Mouse (Mus musculus) embryonic facial prominence, embryonic 11.5 days (tissue): ENCODE results near the gene Cd320. TPM values are rescaled to one million over a fixed set of nuclear protein-coding genes. Genes with fewer than 3 reads are reported as not detected.
"Not testable (repeated sequence)": the region's sequence is repeated elsewhere in the genome, so short reads cannot be mapped to it uniquely, and the experiment has no call there.

Source experiments
- ATAC-seq: fragments of 200-750 bp; cut with Nextera tagmentation; replicated peaks from 2 replicates; pipeline ENCODE4 v1.8.0; 2017; ENCODE audit warnings: low read depth; ENCODE audit not compliant: insufficient number of reproducible peaks, low FRiP score, low TSS enrichment
- DNase-seq: peaks from one replicate; pipeline ENCODE4 v3.0.0-alpha.2; 2015; ENCODE audit warnings: low spot score
- H3K27ac ChIP-seq: fragments of 300-500 bp; sonication (generic); replicated peaks from 2 replicates; pipeline ENCODE4 v1.5.1; 2014; ENCODE audit warnings: mild to moderate bottlenecking, low read depth, low read length, control low read depth
- H3K27me3 ChIP-seq: fragments of 300-500 bp; sonication (generic); 2 replicates; pipeline ENCODE4 v1.6.1; 2014; ENCODE audit warnings: mild to moderate bottlenecking, low read length, moderate library complexity, mixed read lengths; ENCODE audit not compliant: control insufficient read depth, insufficient read depth
- H3K36me3 ChIP-seq: fragments of 300-500 bp; sonication (generic); replicated peaks from 2 replicates; pipeline ENCODE4 v1.6.1; 2014; ENCODE audit warnings: low read depth, mild to moderate bottlenecking, low read length, moderate library complexity, mixed read lengths; ENCODE audit not compliant: control insufficient read depth, insufficient read depth
- H3K4me1 ChIP-seq: fragments of 300-500 bp; sonication (generic); 2 replicates; pipeline ENCODE4 v1.6.1; 2014; ENCODE audit warnings: low read length, mixed read lengths; ENCODE audit not compliant: control insufficient read depth, insufficient read depth
- H3K4me2 ChIP-seq: fragments of 300-500 bp; sonication (generic); 2 replicates; pipeline ENCODE4 v1.6.1; 2014; ENCODE audit warnings: low read depth, mild to moderate bottlenecking, control low read depth, low read length, moderate library complexity
- H3K4me3 ChIP-seq: fragments of 300-500 bp; sonication (generic); 2 replicates; pipeline ENCODE4 v1.5.1; 2014; ENCODE audit warnings: low read depth, low read length, control low read depth
- H3K9ac ChIP-seq: fragments of 300-500 bp; sonication (generic); replicated peaks from 2 replicates; pipeline ENCODE4 v1.6.1; 2014; ENCODE audit warnings: mild to moderate bottlenecking, control low read depth, low read length
- H3K9me3 ChIP-seq: fragments of 300-500 bp; sonication (generic); replicated peaks from 2 replicates; pipeline ENCODE4 v1.6.1; 2016; ENCODE audit warnings: mild to moderate bottlenecking, low read length, inconsistent platforms, mixed read lengths; ENCODE audit not compliant: control insufficient read depth
- WGBS: fragments of 180-500 bp; shearing (Covaris S2); extraction: QIAGEN DNeasy Blood & Tissue Kit; methylation state at CpG from one replicate; pipeline ENCODE4 v1.1.7; 2014; 5-methylcytosine and 5-hydroxymethylcytosine counted together
- microRNA-seq: library from miRNA; unstranded; fragments of <30 nt; microRNA quantifications from one replicate; pipeline ENCODE4, GENCODE M21; 2016; ENCODE audit warnings: borderline number of aligned reads
- polyA plus RNA-seq: library from polyadenylated mRNA; unstranded; fragments of >200 nt; fragmentation: Nextera tagmentation; extraction: Ambion mirVana; gene quantifications from 2 replicates; pipeline ENCODE4 v1.2.1, GENCODE M21; 2014

Gene Cd320
- polyA plus RNA-seq, 1 experiment from 2014 or later, result 76.2 TPM

GRCm38 (mm10) chr17:33891892-33892291, 49.0 kb downstream of the Cd320 start:
- not testable (repeated sequence) for ATAC-seq, H3K9me3 ChIP-seq, H3K27me3 ChIP-seq, H3K36me3 ChIP-seq, H3K27ac ChIP-seq, H3K4me1 ChIP-seq, DNase-seq, H3K4me3 ChIP-seq, H3K9ac ChIP-seq, H3K4me2 ChIP-seq
- 63% methylated on average over 6 of the region's 6 CpGs for WGBS

GRCm38 (mm10) chr17:33892429-33892828, 49.5 kb downstream of the Cd320 start:
- 19% methylated on average over 7 of the region's 7 CpGs for WGBS
- DNase-seq (no peak), ATAC-seq (no peak)
- H3K9ac ChIP-seq, result no peak overlapping the region
- no peaks in the 10 kb centered on the region for H3K36me3 ChIP-seq
- H3K4me2 ChIP-seq, result no peak overlapping the region
- no peaks in the 10 kb centered on the region for H3K27me3 ChIP-seq
- no peak overlapping the region for H3K27ac ChIP-seq
- no peaks in the 10 kb centered on the region for H3K9me3 ChIP-seq
- peaks cover 2% of the 10 kb centered on the region; the same call in 1 of the 2 replicates for H3K4me1 ChIP-seq
- no peak overlapping the region for H3K4me3 ChIP-seq

GRCm38 (mm10) chr17:33893011-33893410, 50.1 kb downstream of the Cd320 start:
- not testable (repeated sequence) for H3K9me3 ChIP-seq, H3K27ac ChIP-seq, ATAC-seq, H3K4me1 ChIP-seq, H3K27me3 ChIP-seq, H3K4me3 ChIP-seq, H3K4me2 ChIP-seq, H3K36me3 ChIP-seq, DNase-seq, H3K9ac ChIP-seq
- 75% methylated on average over 4 of the region's 4 CpGs for WGBS

- WGBS, result 43% methylated on average over 6 of the region's 6 CpGs
- Histone ChIP-seq H3K4me3 (no peak overlapping the region), H3K4me1 (no peaks in the 10 kb centered on the region), H3K4me2 (no peak overlapping the region), H3K9ac (no peak overlapping the region), H3K27ac (no peak overlapping the region), H3K36me3 (no peaks in the 10 kb centered on the region), H3K27me3 (no peaks in the 10 kb centered on the region), H3K9me3 (no peaks in the 10 kb centered on the region)
- DNase-seq, result peak; percentile 79
- ATAC-seq, result no peak
These were observed 54.4 kb downstream of the Cd320 start for GRCm38 (mm10) chr17:33897114-33897794.

GRCm38 (mm10) chr17:33898193-33898592, 55.3 kb downstream of the Cd320 start:
- not testable (repeated sequence) for DNase-seq, ATAC-seq, H3K27ac ChIP-seq, H3K4me1 ChIP-seq, H3K27me3 ChIP-seq, H3K36me3 ChIP-seq, H3K4me3 ChIP-seq, H3K9ac ChIP-seq, H3K9me3 ChIP-seq, H3K4me2 ChIP-seq
- 84% methylated on average over 4 of the region's 4 CpGs for WGBS

Small RNAs within 50 kb of the gene (microRNA-seq; reads per million reads assigned to microRNA genes)
- not detected for gene Gm27740

Other genes with a start within 250 kb of the Cd320 start
- 53.3 and 60.0 TPM in 2 replicates for gene Zfp414, start 214.0 kb upstream of the Cd320 start, polyA plus RNA-seq
- 0.32 and 0.61 TPM in 2 replicates for gene Pram1, start 205.0 kb upstream of the Cd320 start, polyA plus RNA-seq
- 613 and 725 TPM in 2 replicates for gene Hnrnpm, start 156.2 kb upstream of the Cd320 start, polyA plus RNA-seq
- gene March2, start 124.4 kb upstream of the Cd320 start, polyA plus RNA-seq, result 30.0 and 32.7 TPM in 2 replicates
- 255 and 273 TPM in 2 replicates for gene Rab11b, start 82.6 kb upstream of the Cd320 start, polyA plus RNA-seq
- 44.5 and 48.9 TPM in 2 replicates for gene Angptl4, start 61.3 kb upstream of the Cd320 start, polyA plus RNA-seq
- gene Kank3, start 32.6 kb upstream of the Cd320 start, polyA plus RNA-seq, result 18.2 and 25.1 TPM in 2 replicates
- gene Rps28, start 18.5 kb upstream of the Cd320 start, polyA plus RNA-seq, result 824 and 897 TPM in 2 replicates
- gene Ndufa7, start 18.5 kb upstream of the Cd320 start, polyA plus RNA-seq, result 392 and 414 TPM in 2 replicates
- not detected in 2 replicates for gene Gm7029, start 30.7 kb downstream of the Cd320 start, polyA plus RNA-seq
- gene Kifc1, start 47.6 kb downstream of the Cd320 start, polyA plus RNA-seq, result 9.4 and 13.4 TPM in 2 replicates
- gene Platr17, start 62.0 kb downstream of the Cd320 start, polyA plus RNA-seq, result 0.36 TPM in 2 replicates
- 55.0 and 59.9 TPM in 2 replicates for gene Daxx, start 66.3 kb downstream of the Cd320 start, polyA plus RNA-seq
- gene Tapbp, start 72.8 kb downstream of the Cd320 start, polyA plus RNA-seq, result 11.3 and 12.8 TPM in 2 replicates
- gene Zbtb22, start 72.8 kb downstream of the Cd320 start, polyA plus RNA-seq, result 7.3 and 8.4 TPM in 2 replicates
- gene Rgl2, start 86.5 kb downstream of the Cd320 start, polyA plus RNA-seq, result 26.0 and 26.3 TPM in 2 replicates
- 202 and 211 TPM in 2 replicates for gene Pfdn6, start 97.3 kb downstream of the Cd320 start, polyA plus RNA-seq
- 25.2 and 28.6 TPM in 2 replicates for gene Wdr46, start 97.6 kb downstream of the Cd320 start, polyA plus RNA-seq
- gene B3galt4, start 108.4 kb downstream of the Cd320 start, polyA plus RNA-seq, result 2.9 and 3.2 TPM in 2 replicates
- 26.9 and 27.7 TPM in 2 replicates for gene Vps52, start 112.7 kb downstream of the Cd320 start, polyA plus RNA-seq
- gene Rps18, start 112.9 kb downstream of the Cd320 start, polyA plus RNA-seq, result 1,395 and 1,560 TPM in 2 replicates
- gene H2-K1, start 157.3 kb downstream of the Cd320 start, polyA plus RNA-seq, result 7.5 and 7.6 TPM in 2 replicates
- 3.8 and 6.6 TPM in 2 replicates for gene Ring1, start 181.6 kb downstream of the Cd320 start, polyA plus RNA-seq
- 43.0 and 46.3 TPM in 2 replicates for gene H2-Ke6, start 185.0 kb downstream of the Cd320 start, polyA plus RNA-seq
- gene Slc39a7, start 188.6 kb downstream of the Cd320 start, polyA plus RNA-seq, result 72.1 and 78.3 TPM in 2 replicates
- 14.9 and 15.8 TPM in 2 replicates for gene Rxrb, start 188.7 kb downstream of the Cd320 start, polyA plus RNA-seq
- gene Col11a2, start 196.3 kb downstream of the Cd320 start, polyA plus RNA-seq, result 0.70 and 1.0 TPM in 2 replicates
- 0.20 and 0.26 TPM in 2 replicates for gene H2-Oa, start 249.2 kb downstream of the Cd320 start, polyA plus RNA-seq